In the genomic region with DNA sequence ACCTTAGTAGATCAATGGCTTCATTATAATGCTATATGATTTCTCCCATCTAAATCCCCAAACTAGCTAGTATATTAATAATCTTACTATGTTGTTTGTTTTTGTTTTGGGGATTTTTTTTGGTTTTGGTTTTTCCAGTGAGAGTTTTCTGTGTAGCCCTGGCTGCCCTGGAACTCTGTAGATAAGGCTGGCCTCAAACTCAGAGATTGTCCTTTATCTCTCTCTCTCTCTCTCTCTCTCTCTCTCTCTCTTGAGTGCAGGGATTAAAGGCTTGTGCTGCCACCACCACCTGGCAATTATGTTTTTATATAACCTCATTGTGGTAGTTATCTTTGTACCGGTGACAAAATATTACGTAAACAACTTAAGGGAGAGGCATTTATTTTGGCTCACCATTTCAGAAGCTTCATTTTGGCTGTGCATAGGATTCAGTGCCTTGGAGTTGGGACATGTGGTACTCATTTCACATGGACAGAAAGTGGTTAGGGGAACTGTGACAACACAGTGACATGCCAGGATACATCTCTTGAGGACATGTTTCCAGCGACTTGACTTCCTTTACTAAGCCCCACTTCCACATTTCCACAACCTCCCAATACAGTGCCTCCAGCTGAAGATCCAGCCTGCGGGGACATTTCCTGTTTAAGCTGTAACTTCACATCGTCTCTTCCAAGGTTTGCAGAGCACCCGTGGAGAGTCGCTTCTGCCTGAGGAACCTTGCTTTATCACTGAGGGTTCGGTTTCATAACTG, we compare ENCODE assay signal across 23 mouse cellular contexts. TPM values are rescaled to one million over a fixed set of nuclear protein-coding genes. Genes with fewer than 3 reads are reported as not detected.
DNase-seq lines count a peak whose midpoint lies in the region; ATAC-seq and TF ChIP-seq lines count a peak whose summit lies in the region.
"Had no signal": no experiment of that assay in that cellular context is flagged by ENCODE, and none has a peak within 500 bp of the region (broad histone marks: within the 10 kb centered on the region; RNA-seq: fewer than 3 reads in every experiment).

No protein-coding gene starts in this region.

- no peaks in the 10 kb centered on the region for H3K4me1 ChIP-seq in midbrain, embryonic 11.5 days (ENCODE audit: control insufficient read depth, insufficient read depth, low read length)
- H3K4me1 ChIP-seq in midbrain, embryonic 15.5 days, result no peaks in the 10 kb centered on the region
- no peaks in the 10 kb centered on the region for H3K4me1 ChIP-seq in intestine, embryonic 15.5 days (replicated peaks)
- H3K4me1 ChIP-seq: embryonic facial prominence, embryonic 15.5 days; forebrain, embryonic 15.5 days; heart, embryonic 10.5 days; hindbrain, embryonic 12.5 days had no signal

- H3K27ac ChIP-seq in left cerebral cortex, adult 2 months, result peak overlapping the region; percentile 38; the same call in 1 of the 2 replicates
- no peak overlapping the region for H3K27ac ChIP-seq in midbrain, embryonic 11.5 days (ENCODE audit: low read depth, low read length)
- H3K27ac ChIP-seq in midbrain, embryonic 15.5 days, result no peak overlapping the region
- no peak overlapping the region for H3K27ac ChIP-seq in intestine, embryonic 15.5 days
- H3K27ac ChIP-seq: embryonic facial prominence, embryonic 15.5 days; forebrain, embryonic 15.5 days; heart, embryonic 10.5 days; hindbrain, embryonic 12.5 days had no signal

- DNase-seq in left cerebral cortex, adult 2 months (ENCODE audit: extremely low spot score in 1 of 2, low spot score in 2 of 2), result no peak
- no peak for DNase-seq in left cerebral cortex, postnatal 25 days (ENCODE audit: low spot score in 2 of 2)
- peak; percentile 76 for DNase-seq in midbrain, embryonic 11.5 days (ENCODE audit: low spot score, missing footprints)
- peak; percentile 18 for DNase-seq in fat pad, adult 2 months (ENCODE audit: extremely low read depth, low read depth, low spot score)
- no peak for DNase-seq in adrenal gland, postnatal 4 days (ENCODE audit: low spot score in 2 of 2)
- DNase-seq: adrenal gland, adult 2 months; adrenal gland, postnatal 25 days; cerebellum, adult 11 months; cerebellum, adult 9-10 months; cerebellum, postnatal 36 days; embryo, embryonic 11 days; gastrocnemius, postnatal 36 days; heart, postnatal 10 days; heart, postnatal 4 days had no signal

- intact Hi-C loops in left cerebral cortex, adult 2 months (cut with DNase I), result no loop called here
- intact Hi-C loops in left cerebral cortex, postnatal 25 days (cut with DNase I), result no loop called here

- H3K36me3 ChIP-seq in midbrain, embryonic 11.5 days (ENCODE audit: control insufficient read depth, insufficient read depth, low read length), result peaks cover 7% of the 10 kb centered on the region
- H3K36me3 ChIP-seq in midbrain, embryonic 15.5 days (replicated peaks), result peaks cover 9% of the 10 kb centered on the region; the same call in 1 of the 2 replicates
- peaks cover 5% of the 10 kb centered on the region; the same call in 1 of the 2 replicates for H3K36me3 ChIP-seq in intestine, embryonic 15.5 days

- no peaks in the 10 kb centered on the region for H3K9me3 ChIP-seq in midbrain, embryonic 11.5 days (ENCODE audit: control insufficient read depth, low read length)
- no peaks in the 10 kb centered on the region for H3K9me3 ChIP-seq in midbrain, embryonic 15.5 days
- H3K9me3 ChIP-seq in intestine, embryonic 15.5 days, result no peaks in the 10 kb centered on the region
- H3K9me3 ChIP-seq: embryonic facial prominence, embryonic 15.5 days; forebrain, embryonic 15.5 days; heart, embryonic 10.5 days; hindbrain, embryonic 12.5 days had no signal

- no peaks in the 10 kb centered on the region for H3K27me3 ChIP-seq in midbrain, embryonic 11.5 days (ENCODE audit: control insufficient read depth, insufficient read depth, low read length)
- H3K27me3 ChIP-seq in midbrain, embryonic 15.5 days (replicated peaks), result no peaks in the 10 kb centered on the region
- no peaks in the 10 kb centered on the region for H3K27me3 ChIP-seq in intestine, embryonic 15.5 days (replicated peaks)
- H3K27me3 ChIP-seq: CH12.LX; embryonic facial prominence, embryonic 15.5 days; forebrain, embryonic 15.5 days; hindbrain, embryonic 12.5 days had no signal

- TF ChIP-seq CTCF in left cerebral cortex, adult 2 months (IDR thresholded peaks at IDR 0.05), result no peak

- H3K4me3 ChIP-seq in left cerebral cortex, adult 2 months, result no peak overlapping the region
- H3K4me3 ChIP-seq in midbrain, embryonic 11.5 days (ENCODE audit: low read depth, low read length), result no peak overlapping the region
- no peak overlapping the region for H3K4me3 ChIP-seq in midbrain, embryonic 15.5 days
- no peak overlapping the region for H3K4me3 ChIP-seq in intestine, embryonic 15.5 days (replicated peaks)
- H3K4me3 ChIP-seq: embryonic facial prominence, embryonic 15.5 days; erythroblast, embryonic 14.5 days; forebrain, embryonic 15.5 days; heart, embryonic 10.5 days; hindbrain, embryonic 12.5 days had no signal

- 89% methylated on average over 8 of the region's 8 CpGs for WGBS in midbrain, embryonic 11.5 days
- whole genome bisulfite sequencing in midbrain, embryonic 15.5 days, result 91% methylated on average over 8 of the region's 8 CpGs
- 82% methylated on average over 8 of the region's 8 CpGs for WGBS in intestine, embryonic 15.5 days

- no peak for ATAC-seq in midbrain, embryonic 11.5 days (ENCODE audit: low FRiP score)
- ATAC-seq in midbrain, embryonic 15.5 days (replicated peaks), result no peak
- no peak for ATAC-seq in intestine, embryonic 15.5 days
- ATAC-seq: forebrain, embryonic 15.5 days; hindbrain, embryonic 16.5 days had no signal

- H3K9ac ChIP-seq in midbrain, embryonic 11.5 days (ENCODE audit: low read length), result no peak overlapping the region
- no peak overlapping the region for H3K9ac ChIP-seq in midbrain, embryonic 15.5 days
- no peak overlapping the region for H3K9ac ChIP-seq in intestine, embryonic 15.5 days
- H3K9ac ChIP-seq: embryonic facial prominence, embryonic 15.5 days; forebrain, embryonic 15.5 days; hindbrain, embryonic 12.5 days had no signal

- H3K4me2 ChIP-seq in midbrain, embryonic 11.5 days, result no peak overlapping the region
- H3K4me2 ChIP-seq in midbrain, embryonic 15.5 days, result no peak overlapping the region
- no peak overlapping the region for H3K4me2 ChIP-seq in intestine, embryonic 15.5 days (replicated peaks)
- H3K4me2 ChIP-seq: embryonic facial prominence, embryonic 15.5 days; forebrain, embryonic 15.5 days; hindbrain, embryonic 12.5 days had no signal

RNA-seq across cellular contexts. Expression of gene Trmt13, which starts 1.1 kb away (rescaled TPM):
- total RNA-seq in left cerebral cortex, adult 2 months (2021), result 10 to 100 TPM; 17.4 to 19.4 TPM
- 10 to 100 TPM; 13.5 to 16.4 TPM for total RNA-seq in left cerebral cortex, postnatal 25 days (2021)
- 21.1 and 23.5 TPM in 2 replicates for polyA plus RNA-seq in midbrain, embryonic 11.5 days (2014; fragmentation: Nextera tagmentation; extraction: Ambion mirVana)
- polyA plus RNA-seq in midbrain, embryonic 15.5 days (2015; fragmentation: Nextera tagmentation; extraction: Ambion mirVana), result 23.9 and 31.3 TPM in 2 replicates
- total RNA-seq in adrenal gland, postnatal 4 days (2021), result 10 to 100 TPM; 19.5 to 23.2 TPM
- polyA plus RNA-seq in intestine, embryonic 15.5 days (2015; fragmentation: Nextera tagmentation; extraction: Ambion mirVana), result 21.9 and 22.9 TPM in 2 replicates

RNA-seq across cellular contexts. Expression of gene Sass6, which starts 20.7 kb away (rescaled TPM):
- total RNA-seq in left cerebral cortex, adult 2 months (2021), result 1 to 10 TPM; 5.9 to 8.1 TPM
- 1 to 10 TPM; 5.4 to 9.0 TPM for total RNA-seq in left cerebral cortex, postnatal 25 days (2021)
- 36.0 and 37.5 TPM in 2 replicates for polyA plus RNA-seq in midbrain, embryonic 11.5 days (2014; fragmentation: Nextera tagmentation; extraction: Ambion mirVana)
- polyA plus RNA-seq in midbrain, embryonic 15.5 days (2015; fragmentation: Nextera tagmentation; extraction: Ambion mirVana), result 12.5 and 13.9 TPM in 2 replicates
- total RNA-seq in adrenal gland, postnatal 4 days (2021), result 10 to 100 TPM in 1 of 2 experiments, 1 to 10 TPM in 1; 9.4 to 10.0 TPM
- 18.0 and 20.1 TPM in 2 replicates for polyA plus RNA-seq in intestine, embryonic 15.5 days (2015; fragmentation: Nextera tagmentation; extraction: Ambion mirVana)

RNA-seq across cellular contexts. Expression of gene Mfsd14a, which starts 47.0 kb away (rescaled TPM):
- 10 to 100 TPM; 55.1 to 57.3 TPM for total RNA-seq in left cerebral cortex, adult 2 months (2021)
- total RNA-seq in left cerebral cortex, postnatal 25 days (2021), result 10 to 100 TPM; 61.6 to 62.4 TPM
- polyA plus RNA-seq in midbrain, embryonic 11.5 days (2014; fragmentation: Nextera tagmentation; extraction: Ambion mirVana), result 88.7 and 91.6 TPM in 2 replicates
- 62.9 and 64.0 TPM in 2 replicates for polyA plus RNA-seq in midbrain, embryonic 15.5 days (2015; fragmentation: Nextera tagmentation; extraction: Ambion mirVana)
- 10 to 100 TPM; 54.5 to 58.8 TPM for total RNA-seq in adrenal gland, postnatal 4 days (2021)
- polyA plus RNA-seq in intestine, embryonic 15.5 days (2015; fragmentation: Nextera tagmentation; extraction: Ambion mirVana), result 82.6 and 87.3 TPM in 2 replicates

RNA-seq across cellular contexts. Expression of gene Lrrc39, which starts 52.7 kb away (rescaled TPM):
- not detected for total RNA-seq in left cerebral cortex, adult 2 months (2021)
- total RNA-seq in left cerebral cortex, postnatal 25 days (2021), result under 1 TPM in 1 of 2 experiments, not detected in 1; 0.14 TPM
- 0.88 and 0.97 TPM in 2 replicates for polyA plus RNA-seq in midbrain, embryonic 11.5 days (2014; fragmentation: Nextera tagmentation; extraction: Ambion mirVana)
- 0.35 and 0.50 TPM in 2 replicates for polyA plus RNA-seq in midbrain, embryonic 15.5 days (2015; fragmentation: Nextera tagmentation; extraction: Ambion mirVana)
- total RNA-seq in adrenal gland, postnatal 4 days (2021), result 1 to 10 TPM; 2.7 to 3.6 TPM
- polyA plus RNA-seq in intestine, embryonic 15.5 days (2015; fragmentation: Nextera tagmentation; extraction: Ambion mirVana), result 3.5 and 3.6 TPM in 2 replicates

Comparison
In these comparisons a context has a peak if more than half of its experiments do, and no peak if none do; other contexts are left out.
1. DNase-seq: peak in midbrain, embryonic 11.5 days (single experiment) and fat pad, adult 2 months (single experiment); none in left cerebral cortex, adult 2 months (0 of 2), left cerebral cortex, postnatal 25 days (0 of 2) and adrenal gland, postnatal 4 days (0 of 2).